Mouse (Mus musculus) small intestine, adult 2 months (tissue): ENCODE results near the gene Acvr1b.

Source experiments
- CTCF ChIP-seq: fragments of 200-500 bp; IDR thresholded peaks from 2 replicates; pipeline ENCODE4 v1.5.1; 2012; ENCODE audit warnings: low read depth, mild to moderate bottlenecking, control low read depth, inconsistent platforms, low read length, moderate library complexity, mixed read lengths; ENCODE audit not compliant: insufficient replicate concordance, insufficient read length; ENCODE audit errors: extremely low read depth
- POLR2A ChIP-seq: fragments of 200-500 bp; IDR thresholded peaks from 2 replicates; pipeline ENCODE4 v1.6.1; 2012; ENCODE audit warnings: low read depth, mild to moderate bottlenecking, control low read depth, inconsistent platforms, low read length, moderate library complexity

GRCm38 (mm10) chr15:101165658-101166437 lies 8.0 kb upstream of the Acvr1b start:
- TF ChIP-seq CTCF (no peak), POLR2A (no peak)
